Mouse (Mus musculus): ENCODE measurements around the gene Klf15.

Gene Klf15

DNA sequence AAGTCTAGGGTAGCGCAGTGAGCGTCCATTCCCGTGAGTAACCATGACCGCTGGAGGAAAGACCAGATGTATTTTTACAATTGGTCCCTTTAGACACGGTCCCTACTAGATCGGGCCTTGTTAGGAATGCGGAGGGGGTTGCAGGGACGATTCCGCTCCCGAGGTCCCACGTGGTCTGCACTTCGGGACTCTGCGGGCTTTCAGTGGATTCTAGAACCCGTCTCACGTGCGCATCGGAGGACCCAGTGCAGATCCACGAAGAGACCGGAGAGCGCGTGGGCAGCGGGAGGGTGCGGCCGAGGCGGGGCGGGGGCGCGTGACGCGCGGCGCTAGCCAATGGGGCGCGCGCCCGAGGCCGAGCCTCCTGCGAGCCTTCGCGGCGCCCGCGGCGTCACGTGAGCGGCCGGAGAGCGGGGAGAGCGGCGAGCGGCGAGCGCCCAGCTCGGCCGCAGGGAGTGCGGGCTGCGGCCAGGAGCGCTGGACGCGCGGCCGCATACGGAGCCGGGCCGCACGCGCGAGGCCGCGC is at the start of gene Klf15:
TSS of gene Klf15 (plus strand) at position 396 of the 526 bp plus-strand sequence.
- DNase-seq (ENCODE audit: low read depth, low spot score), result no peak

DNA sequence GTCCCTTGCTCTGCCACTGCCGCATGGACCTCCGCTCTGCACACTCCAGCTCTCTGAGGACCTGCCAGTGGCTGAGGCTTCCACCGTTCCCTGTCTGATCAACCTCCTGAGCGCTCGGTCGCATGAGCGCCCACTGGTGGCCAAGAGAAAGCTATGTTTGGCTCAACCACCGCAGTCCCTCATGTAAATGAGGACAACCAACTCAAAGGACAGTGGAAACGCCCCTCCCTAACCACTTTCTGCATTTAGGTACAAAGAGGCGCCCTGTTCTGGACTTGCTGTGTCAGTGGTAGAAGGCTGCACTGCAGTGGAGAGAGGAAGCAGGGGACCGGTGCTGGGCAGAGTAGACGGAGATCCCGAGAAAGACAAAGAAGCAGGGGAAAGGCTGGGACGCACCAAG is 39.8 kb upstream of the Klf15 start:
- no peak for DNase-seq (ENCODE audit: low read depth, low spot score)

DNA sequence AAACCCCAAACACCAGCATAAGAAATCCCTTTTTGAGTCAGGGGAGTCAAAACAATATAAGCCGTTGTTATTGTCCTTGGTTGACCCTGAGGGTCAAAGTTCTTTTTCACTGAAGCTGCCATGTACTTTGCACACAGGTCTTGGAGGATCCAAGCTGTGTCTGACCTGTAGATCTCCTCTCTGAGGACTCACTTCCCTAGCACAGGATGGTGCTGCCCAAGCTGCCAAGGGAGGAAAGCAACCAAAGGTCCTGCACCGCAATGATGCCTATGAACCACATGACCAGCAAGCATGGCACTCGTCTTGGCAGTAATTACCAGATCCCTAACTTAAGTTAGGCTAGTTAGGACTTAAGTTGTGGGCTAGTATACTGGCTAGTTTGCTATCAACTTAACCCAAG is 37.0 kb upstream of the Klf15 start:
- no peak for DNase-seq (ENCODE audit: low read depth, low spot score)

DNA sequence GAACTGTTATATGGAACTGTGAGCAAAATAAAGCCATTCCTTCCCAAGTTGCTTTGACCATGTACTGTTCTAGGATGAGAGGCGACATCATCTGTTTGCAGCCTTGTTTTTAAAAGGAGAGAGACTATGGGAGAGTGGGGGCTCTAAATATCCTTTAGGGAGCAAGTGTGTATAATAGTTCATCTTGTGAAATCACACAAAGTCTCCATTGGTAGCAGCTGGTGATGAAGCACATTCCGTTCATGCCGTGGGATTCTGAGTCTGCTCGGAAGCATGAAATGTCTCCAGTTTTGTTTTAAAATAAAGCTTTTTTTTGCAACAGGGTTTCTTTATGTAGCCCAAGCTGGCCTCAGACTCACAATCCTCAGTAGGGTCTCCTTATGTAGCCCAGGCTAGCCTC is 36.4 kb upstream of the Klf15 start:
- DNase-seq (ENCODE audit: low read depth, low spot score), result no peak

DNA sequence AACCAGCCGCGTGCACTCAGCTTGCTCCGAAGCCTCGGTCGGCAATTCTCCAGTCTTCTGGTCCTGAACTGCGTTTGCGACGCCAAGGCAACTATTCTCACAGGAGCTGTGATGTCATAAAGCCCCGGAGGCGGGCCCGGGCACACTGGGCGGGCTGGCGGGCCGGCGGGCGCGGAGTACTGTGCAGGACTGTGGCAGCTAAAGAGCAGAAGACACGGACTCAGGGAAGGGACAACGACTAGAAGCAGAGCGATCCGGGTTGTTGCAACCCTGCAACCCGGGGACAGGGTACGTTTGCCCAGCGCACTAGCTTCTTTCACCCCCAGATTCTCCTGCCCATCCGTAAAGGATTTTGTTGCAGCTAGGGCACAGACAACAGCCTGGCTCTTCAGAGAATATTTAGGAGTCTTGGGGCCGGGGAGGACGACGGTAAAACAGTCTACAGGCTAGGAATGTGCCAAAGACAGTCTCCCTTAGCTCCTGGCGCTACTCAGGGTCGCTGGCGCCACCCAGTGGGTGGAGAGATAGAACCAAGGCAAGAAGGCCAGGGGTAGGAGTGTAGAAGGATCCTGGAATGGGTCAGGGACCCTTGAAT is 33.9 kb upstream of the Klf15 start, which contains the start of gene Cfap100:
TSS of gene Cfap100 (minus strand) at position 418 of the 595 bp plus-strand sequence.
- DNase-seq (ENCODE audit: low read depth, low spot score), result no peak

DNA sequence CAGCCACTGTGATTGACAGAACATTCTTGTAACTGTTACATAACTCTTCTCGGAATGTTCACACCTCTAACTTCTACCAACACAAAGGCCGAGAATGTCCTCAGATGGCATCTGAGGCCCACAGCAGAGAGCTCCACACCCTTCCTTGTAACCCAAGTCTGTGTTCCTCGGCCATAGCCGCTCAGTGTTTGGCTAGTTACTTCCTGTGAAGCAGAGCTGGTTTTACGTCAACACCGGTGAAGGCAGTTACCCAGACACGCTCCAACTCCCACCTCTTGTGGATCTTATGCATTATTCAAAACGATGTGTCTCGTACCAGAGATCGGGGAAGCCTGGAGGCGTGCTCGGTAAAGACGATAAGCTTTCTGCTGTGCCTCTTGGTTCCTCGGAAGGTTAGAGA is 32.5 kb upstream of the Klf15 start:
- DNase-seq (ENCODE audit: low read depth, low spot score), result no peak

DNA sequence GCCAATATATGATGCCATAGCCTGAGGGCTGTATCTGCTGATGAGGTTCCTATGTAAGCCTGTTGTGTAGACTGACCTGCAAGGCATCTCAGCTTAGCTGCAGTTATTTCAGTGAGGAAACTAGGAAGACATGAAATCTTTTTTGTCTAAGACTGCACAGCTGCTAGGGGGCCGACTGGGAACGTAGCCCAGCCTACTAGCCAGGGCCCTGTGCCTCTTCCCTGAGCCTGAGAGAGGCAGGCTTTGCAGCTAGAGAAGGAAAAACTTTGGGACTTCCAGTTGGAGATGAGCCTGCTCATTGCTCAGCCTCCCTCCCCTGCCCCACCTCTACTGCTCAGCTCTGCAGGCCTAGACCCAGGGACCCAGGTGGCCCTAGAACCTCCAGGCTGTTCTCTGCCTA is 30.9 kb upstream of the Klf15 start:
- DNase-seq (ENCODE audit: low read depth, low spot score), result no peak

DNA sequence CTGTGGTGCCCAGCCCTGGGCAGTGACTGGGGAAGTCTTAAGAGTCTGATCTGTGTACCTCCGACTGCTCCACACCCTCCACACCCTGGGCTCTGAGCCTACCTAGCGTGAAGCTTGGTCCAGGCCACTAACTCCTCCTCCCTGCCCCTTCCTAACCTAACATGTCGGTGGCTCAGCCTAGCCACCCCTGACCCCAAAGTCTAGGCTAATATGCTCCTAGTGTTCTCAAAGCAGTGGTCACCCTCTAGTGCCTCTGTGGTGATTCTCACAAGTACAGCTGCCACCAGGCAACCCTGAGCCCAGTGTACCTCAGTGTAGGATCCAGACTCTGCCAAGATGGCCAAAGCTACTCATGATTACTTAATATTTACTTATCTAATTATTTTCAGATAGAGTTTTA is 27.7 kb upstream of the Klf15 start:
- DNase-seq (ENCODE audit: low read depth, low spot score), result no peak

DNA sequence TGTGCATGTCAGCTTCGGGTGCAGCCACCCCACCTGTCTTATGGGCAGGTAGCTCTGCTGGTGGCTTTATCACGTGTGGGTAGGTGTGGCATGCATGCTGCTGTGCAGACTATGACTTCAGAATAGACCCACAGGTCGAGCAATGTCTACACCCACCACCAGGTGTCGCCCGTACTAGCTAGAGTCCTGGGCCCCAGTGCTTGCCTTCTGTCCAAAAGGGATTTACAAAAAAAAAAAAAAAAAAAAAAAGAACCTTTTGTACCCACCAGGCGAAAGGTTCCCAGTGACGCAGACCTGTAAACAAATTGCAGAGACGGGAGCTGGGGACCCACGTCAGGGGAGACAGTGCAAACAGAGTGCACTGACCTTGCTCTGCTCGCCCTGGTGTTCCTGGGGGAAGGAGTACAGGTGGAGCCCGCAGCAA is 27.2 kb upstream of the Klf15 start:
- DNase-seq (ENCODE audit: low read depth, low spot score), result no peak

DNA sequence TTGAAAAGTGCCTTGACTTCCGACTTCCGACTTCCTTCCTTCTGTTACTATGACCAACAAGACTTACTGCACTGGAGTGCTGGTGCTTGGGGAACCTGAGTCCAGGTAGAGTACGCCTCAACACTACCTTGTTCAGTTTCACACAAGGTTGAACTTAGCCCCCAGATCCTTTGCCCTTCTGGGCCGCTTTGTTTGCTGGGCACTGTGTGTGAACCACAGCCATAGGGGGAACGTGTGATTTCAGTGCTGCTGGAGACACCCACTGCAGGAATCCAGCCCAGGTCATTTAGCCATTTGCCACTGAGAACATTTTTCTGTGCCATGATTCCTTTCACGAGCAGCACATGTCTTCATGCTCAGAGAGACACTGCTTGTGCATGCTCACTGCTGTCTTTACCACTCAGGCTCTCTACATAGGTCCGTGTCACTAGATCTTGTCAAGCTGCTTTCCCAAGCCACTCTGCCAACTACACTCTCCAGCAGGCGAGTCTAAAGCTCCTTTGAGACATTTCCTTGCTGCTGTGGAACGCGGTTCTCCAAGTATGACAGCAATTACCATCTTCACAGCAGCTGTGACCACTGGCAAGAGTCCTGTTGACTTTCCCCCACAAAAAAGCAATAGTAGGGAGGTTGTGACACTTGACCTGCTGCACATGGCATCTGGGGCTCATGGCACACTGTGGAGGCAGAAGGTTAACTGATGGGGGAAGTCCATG is 26.0 kb upstream of the Klf15 start:
- no peak for DNase-seq (ENCODE audit: low read depth, low spot score)

DNA sequence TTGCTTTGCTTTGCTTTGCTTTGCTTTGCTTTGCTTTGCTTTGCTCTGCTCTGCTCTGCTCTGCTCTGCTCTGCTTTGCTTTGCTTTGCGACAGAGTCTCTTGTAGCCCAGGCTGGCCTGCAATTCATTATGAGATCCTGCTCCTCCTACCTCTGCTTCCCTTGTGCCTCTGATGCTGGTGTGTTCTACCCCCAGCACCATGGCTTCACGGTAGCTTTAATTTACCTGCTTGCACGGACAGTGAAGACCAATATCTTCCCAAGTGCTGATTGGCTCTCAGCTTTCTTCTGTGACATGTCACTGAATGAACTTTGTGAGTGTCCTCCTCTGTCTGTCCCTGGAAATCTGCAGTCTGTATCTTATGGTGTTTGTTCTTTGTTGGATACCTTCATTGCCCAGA is 25.3 kb upstream of the Klf15 start:
- DNase-seq (ENCODE audit: low read depth, low spot score), result no peak

DNA sequence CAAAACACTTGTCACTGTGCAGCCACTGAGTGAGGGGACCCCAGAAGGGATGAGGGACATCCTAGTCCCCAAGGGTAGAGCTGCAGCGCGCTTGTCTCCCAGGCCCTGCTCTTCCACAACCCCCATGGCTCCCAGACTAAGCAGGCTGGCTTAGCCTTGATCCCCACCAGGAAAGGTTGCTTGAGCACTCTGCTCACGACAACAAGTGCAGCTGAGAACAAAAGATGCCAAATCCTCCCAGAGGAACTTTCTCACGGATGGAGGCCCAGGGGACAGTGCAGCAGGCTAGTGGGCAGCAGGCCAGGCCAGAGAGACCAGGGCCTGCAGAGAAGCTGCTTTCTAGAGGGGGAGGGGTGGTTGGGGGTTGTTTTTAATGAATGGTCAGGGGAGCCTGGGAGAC is 15.5 kb upstream of the Klf15 start:
- DNase-seq (ENCODE audit: low read depth, low spot score), result no peak

DNA sequence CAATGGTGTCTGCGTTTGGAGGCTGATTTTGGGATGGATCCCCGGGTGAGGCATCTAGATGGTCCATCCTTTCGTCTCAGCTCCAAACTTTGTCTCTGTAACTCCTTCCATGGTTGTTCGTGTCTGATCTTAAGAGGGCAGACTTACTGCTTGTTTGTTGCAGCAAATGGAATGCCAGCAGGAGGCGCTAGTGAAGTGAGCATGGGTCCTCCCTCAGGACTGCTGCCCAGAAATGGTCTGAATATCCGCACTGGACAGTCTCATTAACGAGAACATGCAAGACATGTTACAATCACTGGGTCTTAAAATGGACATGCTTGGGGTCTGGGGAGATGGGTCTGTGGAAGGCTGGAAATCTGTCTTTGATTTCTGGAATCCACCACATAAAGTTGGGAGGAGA is 12.2 kb upstream of the Klf15 start:
- DNase-seq (ENCODE audit: low read depth, low spot score), result no peak

DNA sequence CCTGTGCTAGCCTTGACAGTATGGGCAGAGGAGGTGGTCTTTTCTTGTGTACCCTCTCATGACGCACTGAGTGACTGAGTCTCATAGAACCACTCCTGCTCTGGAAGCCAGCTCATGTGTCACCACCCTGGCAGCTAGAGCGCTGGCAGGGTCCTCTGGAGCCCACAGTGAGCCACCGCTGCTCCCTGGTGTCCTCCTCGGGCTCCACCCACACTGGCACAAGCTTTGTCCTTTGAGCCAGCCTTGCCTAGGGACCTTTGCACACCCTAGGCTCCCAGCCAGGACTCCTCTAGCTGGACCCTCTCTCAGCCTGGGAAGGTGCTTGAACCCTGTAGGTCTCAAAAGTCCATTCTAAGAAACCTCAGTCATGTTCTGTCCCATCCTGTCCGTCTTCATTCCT is 11.7 kb upstream of the Klf15 start:
- DNase-seq (ENCODE audit: low read depth, low spot score), result no peak

DNA sequence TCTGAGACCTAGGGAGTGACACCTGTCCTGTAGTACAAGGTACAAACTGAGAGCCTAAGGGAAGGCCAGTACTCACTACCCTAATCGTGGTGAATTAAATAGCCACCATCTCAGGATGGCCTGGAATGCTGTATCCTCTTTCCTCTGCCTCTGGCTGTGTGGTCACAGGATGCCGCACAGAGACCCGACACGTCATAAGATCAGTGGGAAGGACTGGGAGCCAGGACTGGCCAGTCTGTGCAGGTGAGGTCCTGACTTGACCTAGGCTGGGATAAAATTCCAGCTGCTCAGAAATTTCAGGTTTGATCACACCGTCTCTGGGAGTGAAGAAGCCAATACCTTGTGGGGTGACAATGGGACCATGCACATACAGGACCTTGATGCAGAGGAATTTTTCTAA is 10.9 kb upstream of the Klf15 start:
- DNase-seq (ENCODE audit: low read depth, low spot score), result no peak

DNA sequence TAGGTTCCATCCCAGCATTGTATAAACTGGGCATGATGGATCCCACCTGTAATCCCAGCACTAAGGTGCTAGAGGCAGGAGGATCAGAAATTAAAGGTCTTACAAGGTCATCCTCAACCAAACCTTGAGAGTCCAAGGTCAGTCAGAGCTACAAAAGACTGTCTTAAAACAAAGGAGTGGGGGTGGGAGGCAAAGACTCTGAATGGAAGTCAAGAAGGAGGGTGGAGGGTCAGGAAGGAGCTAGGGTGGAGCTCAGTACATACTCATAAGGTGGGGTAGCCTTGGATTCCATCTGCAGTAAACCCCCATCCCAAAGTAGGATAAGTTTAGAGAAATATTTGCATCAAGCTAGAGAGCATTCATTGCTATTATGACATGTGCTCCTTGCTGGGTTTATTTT is 9.8 kb upstream of the Klf15 start:
- DNase-seq (ENCODE audit: low read depth, low spot score), result no peak

DNA sequence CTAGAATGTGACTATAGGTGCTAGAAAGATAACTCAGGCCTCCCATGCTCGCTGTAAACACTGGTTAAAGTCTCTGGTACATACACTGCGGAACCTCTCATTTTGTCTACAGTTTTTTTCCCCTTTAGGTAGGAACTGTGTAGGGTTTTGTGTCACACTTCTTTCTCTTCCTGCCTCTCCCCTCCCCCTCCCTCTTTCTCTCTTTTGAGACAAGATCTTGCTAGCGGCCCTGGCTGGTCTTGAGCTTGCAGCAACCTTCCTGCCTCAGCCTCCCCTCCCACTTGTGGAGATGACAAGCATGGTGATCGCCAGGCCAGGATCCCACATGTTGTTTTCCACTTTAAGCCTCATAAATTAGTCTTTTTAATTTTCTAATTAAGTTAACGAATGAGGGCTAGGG is 8.6 kb upstream of the Klf15 start:
- DNase-seq (ENCODE audit: low read depth, low spot score), result no peak

DNA sequence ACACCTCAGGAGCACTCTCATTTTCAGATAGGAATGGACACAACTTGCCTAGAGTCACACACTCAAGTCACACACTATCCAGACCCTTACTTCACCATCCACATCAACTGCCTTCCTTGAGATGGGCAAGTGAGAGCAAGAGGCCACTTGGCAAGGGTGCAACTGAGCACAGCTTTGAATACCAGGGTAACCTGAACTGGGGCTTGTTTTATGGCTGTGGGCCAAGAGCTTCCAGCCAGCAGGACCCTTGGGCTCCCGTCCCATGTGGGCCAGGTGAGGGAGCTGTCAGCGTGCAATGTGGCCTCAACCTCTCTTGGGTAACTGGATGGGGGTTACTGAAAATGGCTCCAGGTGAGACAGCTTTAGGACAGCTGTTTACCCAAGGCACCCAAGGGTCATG is 5.0 kb upstream of the Klf15 start:
- no peak for DNase-seq (ENCODE audit: low read depth, low spot score)

DNA sequence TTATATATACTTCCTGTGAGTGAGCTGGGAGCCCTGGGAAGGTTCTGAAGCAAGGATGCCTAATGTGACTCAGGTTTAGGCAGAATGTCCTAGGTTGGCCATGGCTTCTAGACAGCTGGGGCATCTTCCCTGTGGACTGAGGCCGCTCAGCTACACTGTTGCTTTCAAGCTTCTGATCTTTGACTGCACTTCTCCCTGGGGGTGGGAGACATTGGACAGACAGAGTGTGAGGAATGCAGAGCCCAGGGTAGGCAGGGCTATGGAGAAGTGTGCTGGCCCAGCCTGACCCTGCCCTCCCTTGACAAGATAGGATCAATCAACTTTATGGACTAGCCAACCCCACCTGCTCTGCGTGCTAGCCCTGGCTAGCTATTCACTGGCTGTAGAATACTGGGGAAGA is 1.2 kb upstream of the Klf15 start:
- no peak for DNase-seq (ENCODE audit: low read depth, low spot score)

DNA sequence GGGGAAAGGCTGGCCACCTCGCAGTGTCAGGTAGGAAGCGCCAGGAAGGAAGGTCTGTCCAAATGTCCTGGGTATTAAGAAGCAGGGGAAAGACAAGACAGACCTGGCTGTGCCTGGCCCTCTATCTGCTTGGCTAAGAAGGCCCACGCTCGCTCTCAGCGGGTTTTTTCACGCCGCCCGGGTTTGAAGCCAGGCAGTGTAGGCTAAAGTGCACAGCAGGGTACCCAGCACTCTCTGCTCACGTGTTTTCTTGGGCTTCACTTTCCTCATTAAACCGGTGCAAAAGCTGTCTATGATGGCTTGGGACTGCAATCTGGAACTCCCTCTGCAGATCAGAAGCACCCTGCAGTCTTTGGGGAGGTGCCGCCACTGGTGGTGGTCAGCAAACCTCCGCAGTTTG is 605 bp upstream of the Klf15 start:
- no peak for DNase-seq (ENCODE audit: low read depth, low spot score)

DNA sequence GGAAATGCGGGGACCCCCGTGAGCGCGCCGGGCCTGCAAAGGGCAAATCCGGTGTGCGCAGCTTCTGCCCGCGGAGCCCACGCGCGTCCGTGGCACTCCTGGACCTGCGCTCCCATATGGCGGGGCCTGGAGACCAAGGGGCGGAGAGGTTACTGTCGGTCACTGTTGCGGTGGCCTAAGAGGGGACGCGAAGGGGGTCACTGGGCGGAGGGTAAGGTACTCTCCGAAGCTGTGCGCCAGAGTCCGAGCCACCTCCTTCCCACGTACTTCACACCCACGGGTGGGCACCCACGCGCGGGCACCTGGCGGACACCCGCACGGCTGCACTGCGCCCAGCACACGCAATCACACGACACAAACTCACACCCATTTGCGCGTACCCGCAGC is 458 bp downstream of the Klf15 start:
- no peak for DNase-seq (ENCODE audit: low read depth, low spot score)

DNA sequence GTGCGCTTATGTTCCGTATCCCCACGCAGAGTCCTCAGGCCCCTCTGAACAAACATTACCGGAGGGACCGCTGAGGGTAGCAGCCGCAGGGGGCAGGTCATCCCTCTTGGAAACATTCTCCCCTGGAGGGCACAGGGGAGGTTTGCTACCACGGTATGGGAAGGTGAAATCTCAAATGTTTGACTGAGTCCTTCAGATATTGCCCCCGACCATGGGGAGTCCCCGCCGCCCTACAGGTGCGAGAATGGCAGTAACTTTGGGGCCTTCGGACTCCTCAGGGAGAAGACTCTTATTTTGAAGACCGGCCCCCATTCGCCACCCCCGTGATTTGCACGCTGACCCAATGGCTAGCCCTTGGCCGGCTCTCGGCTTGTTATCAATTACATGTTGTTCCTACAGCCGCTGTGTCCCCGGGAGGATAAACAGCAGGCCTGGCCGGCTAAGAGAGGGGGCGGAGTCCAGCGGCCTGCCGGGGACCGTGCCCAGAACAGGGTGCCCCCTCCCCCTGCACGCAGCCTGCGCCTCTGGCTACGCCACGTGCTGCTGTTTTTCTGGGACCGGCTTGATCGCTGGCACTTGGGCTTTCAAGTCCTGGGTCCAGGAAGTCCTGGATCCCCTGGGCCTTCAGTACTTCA is 969 bp downstream of the Klf15 start:
- no peak for DNase-seq (ENCODE audit: low read depth, low spot score)

DNA sequence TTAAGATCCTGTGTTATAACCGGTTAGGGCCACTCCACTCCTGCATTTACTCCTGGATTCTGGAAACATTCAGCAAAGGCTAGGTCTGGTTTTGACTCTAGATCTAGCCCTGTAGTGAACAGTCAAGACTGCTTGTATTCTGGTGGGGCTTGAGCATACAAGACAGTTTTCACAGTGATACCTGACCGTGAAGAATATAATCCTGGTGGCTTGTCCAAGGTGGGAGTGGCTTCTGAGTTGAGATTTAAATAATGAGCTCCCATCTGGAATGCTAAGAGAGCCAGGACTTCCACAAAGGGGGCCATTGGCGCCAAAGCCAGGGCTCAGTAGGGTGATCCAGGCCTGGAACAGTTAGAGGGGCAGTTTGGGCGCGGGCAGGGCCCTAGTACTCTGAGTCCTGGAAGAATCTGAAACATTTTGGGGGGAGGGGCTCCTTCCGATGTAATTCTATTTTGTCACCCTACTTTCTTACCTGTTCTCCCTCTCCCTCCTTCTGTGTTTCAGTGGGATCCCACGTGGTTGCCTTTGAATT is 1.6 kb downstream of the Klf15 start:
- no peak for DNase-seq (ENCODE audit: low read depth, low spot score)

All from c-Kit-negative CD71-positive TER-119-positive erythroid progenitor cells, embryonic 14.5 days (primary cell).